In genomic region chr8:98829006-98829405, GRCm38 (mm10) we compare ENCODE assay signal across 20 mouse cellular contexts.
DNase-seq lines count a peak whose midpoint lies in the region; ATAC-seq lines count a peak whose summit lies in the region.
"Had no signal": no experiment of that assay in that cellular context is flagged by ENCODE, and none has a peak within 500 bp of the region (broad histone marks: within the 10 kb centered on the region; RNA-seq: fewer than 3 reads in every experiment).

No protein-coding gene starts in this region.

- H3K4me3 ChIP-seq in hindbrain, embryonic 11.5 days (ENCODE audit: low read depth, low read length): no peak overlapping the region
- no peak overlapping the region for H3K4me3 ChIP-seq in hindbrain, embryonic 16.5 days (ENCODE audit: low read length)
- no peak overlapping the region for H3K4me3 ChIP-seq in embryonic facial prominence, embryonic 10.5 days
- H3K4me3 ChIP-seq: embryonic facial prominence, embryonic 12.5 days; erythroblast, embryonic 14.5 days; forebrain, embryonic 15.5 days; midbrain, embryonic 10.5 days; neural tube, embryonic 13.5 days; stomach, embryonic 15.5 days had no signal

- DNase-seq in hindbrain, embryonic 11.5 days (ENCODE audit: low spot score): peak; percentile 5
- DNase-seq in brain, adult 2 months (ENCODE audit: low read depth, low spot score): peak; percentile 51
- DNase-seq in cerebellum, adult 18-20 months: peak; percentile 38
- DNase-seq in cerebellum, postnatal 25 days: peak; percentile 36 to 67
- DNase-seq in Muller cell, postnatal 12 days (ENCODE audit: inconsistent ontology term): no peak
- no peak for DNase-seq in thymus, postnatal 10 days (ENCODE audit: low spot score in 2 of 2)
- DNase-seq in embryonic facial prominence, embryonic 10.5 days (ENCODE audit: low spot score): no peak
- DNase-seq: gastrocnemius, postnatal 36 days; kidney, adult 11 months; lung, adult 2 months; thymus, adult 18-20 months had no signal

- ATAC-seq in hindbrain, embryonic 11.5 days (ENCODE audit: low FRiP score): no peak
- no peak for ATAC-seq in hindbrain, embryonic 16.5 days
- ATAC-seq: forebrain, embryonic 15.5 days had no signal

- H3K9ac ChIP-seq in hindbrain, embryonic 11.5 days (ENCODE audit: low read depth, low read length): no peak overlapping the region
- no peak overlapping the region for H3K9ac ChIP-seq in hindbrain, embryonic 16.5 days (ENCODE audit: low read depth, low read length)
- H3K9ac ChIP-seq: embryonic facial prominence, embryonic 12.5 days; forebrain, embryonic 15.5 days; neural tube, embryonic 13.5 days; stomach, embryonic 15.5 days had no signal

- H3K27ac ChIP-seq in hindbrain, embryonic 11.5 days (ENCODE audit: low read depth, low read length): no peak overlapping the region
- no peak overlapping the region for H3K27ac ChIP-seq in hindbrain, embryonic 16.5 days (ENCODE audit: low read depth, low read length)
- no peak overlapping the region for H3K27ac ChIP-seq in embryonic facial prominence, embryonic 10.5 days (replicated peaks)
- H3K27ac ChIP-seq: embryonic facial prominence, embryonic 12.5 days; forebrain, embryonic 15.5 days; midbrain, embryonic 10.5 days; neural tube, embryonic 13.5 days; stomach, embryonic 15.5 days had no signal

- H3K36me3 ChIP-seq in hindbrain, embryonic 11.5 days (ENCODE audit: control insufficient read depth, insufficient read depth, low read length): no peaks in the 10 kb centered on the region
- no peaks in the 10 kb centered on the region for H3K36me3 ChIP-seq in hindbrain, embryonic 16.5 days (ENCODE audit: control insufficient read depth, insufficient read depth, low read length)
- H3K36me3 ChIP-seq in embryonic facial prominence, embryonic 10.5 days (replicated peaks): no peaks in the 10 kb centered on the region
- H3K36me3 ChIP-seq: embryonic facial prominence, embryonic 12.5 days; forebrain, embryonic 15.5 days; midbrain, embryonic 10.5 days; neural tube, embryonic 13.5 days; stomach, embryonic 15.5 days had no signal

- H3K4me2 ChIP-seq in hindbrain, embryonic 11.5 days (replicated peaks; ENCODE audit: low read depth, low read length): no peak overlapping the region
- H3K4me2 ChIP-seq in hindbrain, embryonic 16.5 days (ENCODE audit: low read length): no peak overlapping the region
- H3K4me2 ChIP-seq: embryonic facial prominence, embryonic 12.5 days; forebrain, embryonic 15.5 days; liver, embryonic 11.5 days; neural tube, embryonic 13.5 days; stomach, embryonic 15.5 days had no signal

- H3K27me3 ChIP-seq in hindbrain, embryonic 11.5 days (ENCODE audit: control insufficient read depth, insufficient read depth, low read length): no peaks in the 10 kb centered on the region
- H3K27me3 ChIP-seq in hindbrain, embryonic 16.5 days (replicated peaks; ENCODE audit: control insufficient read depth, insufficient read depth, low read length): no peaks in the 10 kb centered on the region
- no peaks in the 10 kb centered on the region for H3K27me3 ChIP-seq in embryonic facial prominence, embryonic 10.5 days (replicated peaks; ENCODE audit: low read depth, poor library complexity, severe bottlenecking)
- H3K27me3 ChIP-seq: CH12.LX; embryonic facial prominence, embryonic 12.5 days; forebrain, embryonic 15.5 days; neural tube, embryonic 13.5 days; stomach, embryonic 15.5 days had no signal

- H3K9me3 ChIP-seq in hindbrain, embryonic 11.5 days (ENCODE audit: control insufficient read depth, low read length): no peaks in the 10 kb centered on the region
- H3K9me3 ChIP-seq in hindbrain, embryonic 16.5 days (ENCODE audit: control insufficient read depth, low read length): no peaks in the 10 kb centered on the region
- no peaks in the 10 kb centered on the region for H3K9me3 ChIP-seq in embryonic facial prominence, embryonic 10.5 days
- H3K9me3 ChIP-seq: embryonic facial prominence, embryonic 12.5 days; forebrain, embryonic 15.5 days; midbrain, embryonic 10.5 days; neural tube, embryonic 13.5 days; stomach, embryonic 15.5 days had no signal

- no peaks in the 10 kb centered on the region for H3K4me1 ChIP-seq in hindbrain, embryonic 11.5 days (replicated peaks; ENCODE audit: control insufficient read depth, insufficient read depth, low read length)
- H3K4me1 ChIP-seq in hindbrain, embryonic 16.5 days (ENCODE audit: control insufficient read depth, insufficient read depth, low read depth, low read length): no peaks in the 10 kb centered on the region
- no peaks in the 10 kb centered on the region for H3K4me1 ChIP-seq in embryonic facial prominence, embryonic 10.5 days
- H3K4me1 ChIP-seq: embryonic facial prominence, embryonic 12.5 days; forebrain, embryonic 15.5 days; midbrain, embryonic 10.5 days; neural tube, embryonic 13.5 days; stomach, embryonic 15.5 days had no signal

- 60% methylated on average over 4 of the region's 4 CpGs for WGBS in hindbrain, embryonic 11.5 days
- WGBS in hindbrain, embryonic 16.5 days: 61% methylated on average over 4 of the region's 4 CpGs
- WGBS in embryonic facial prominence, embryonic 10.5 days: 68% methylated on average over 4 of the region's 4 CpGs

Comparison
In these comparisons a context has a peak if more than half of its experiments do, and no peak if none do; other contexts are left out.
1. DNase-seq: peak in hindbrain, embryonic 11.5 days (single experiment), brain, adult 2 months (single experiment), cerebellum, adult 18-20 months (2 of 2) and cerebellum, postnatal 25 days (2 of 2); none in Muller cell, postnatal 12 days (single experiment), thymus, postnatal 10 days (0 of 2) and embryonic facial prominence, embryonic 10.5 days (single experiment).